Mouse (Mus musculus): ENCODE results near the gene Tssk6. TPM values are rescaled to one million over a fixed set of nuclear protein-coding genes. Genes with fewer than 3 reads are reported as not detected.
A peak's percentile ranks its signal among the peaks of the same experiment; 100 is the strongest.

The Tssk6 gene
- polyA plus RNA-seq, 1 experiment from 2014 or later: 2.7 TPM

DNA sequence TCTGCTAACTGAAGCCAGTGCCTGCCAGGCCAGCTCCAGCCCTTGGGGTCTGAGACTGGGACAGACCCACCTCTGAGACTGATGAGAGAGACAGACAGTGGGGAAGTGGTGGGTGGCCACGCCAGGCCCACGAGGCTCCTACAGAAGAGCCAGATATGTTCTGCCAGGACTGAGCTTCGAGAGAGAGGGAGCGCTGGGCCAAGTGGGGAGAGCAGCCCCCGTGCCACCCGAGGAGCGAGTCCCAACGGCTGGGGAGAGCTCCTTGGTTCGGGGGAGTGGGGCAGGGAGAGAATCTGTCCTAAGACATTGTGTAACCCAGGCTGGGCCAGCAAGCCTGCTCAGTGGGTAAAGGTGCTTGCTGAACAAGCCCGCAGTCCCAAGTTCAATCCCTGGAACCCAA is 25.0 kb upstream of the Tssk6 start:
- H3K27me3 ChIP-seq (ENCODE audit: insufficient read depth, poor library complexity, severe bottlenecking): peaks cover 86% of the 10 kb centered on the region

DNA sequence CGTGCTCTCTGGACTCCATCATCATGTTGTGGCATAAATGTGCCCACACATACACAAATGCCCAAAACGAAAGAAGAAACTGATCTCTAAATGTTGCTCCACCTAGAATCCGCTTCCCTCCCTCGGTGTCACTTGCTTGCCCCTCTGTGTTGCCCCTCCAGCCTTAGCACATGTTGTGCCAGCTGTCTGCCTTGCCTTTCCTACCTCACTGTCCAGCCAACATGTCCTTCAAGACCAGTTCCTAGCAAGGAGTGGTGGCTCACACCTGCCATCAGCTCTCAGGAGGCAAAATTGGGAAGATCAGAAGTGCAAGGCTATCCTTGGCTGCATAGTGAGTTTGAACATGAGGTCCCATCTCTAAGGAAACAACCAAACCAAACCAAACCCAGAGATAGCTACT is 24.6 kb upstream of the Tssk6 start:
- Histone ChIP-seq H3K4me1 (peaks cover 18% of the 10 kb centered on the region), H3K4me3 (no peak overlapping the region), H3K27ac (no peak overlapping the region), H3K27me3 (ENCODE audit: insufficient read depth, poor library complexity, severe bottlenecking) (peaks cover 89% of the 10 kb centered on the region), H3K36me3 (no peaks in the 10 kb centered on the region), H3K9me3 (no peaks in the 10 kb centered on the region)
- DNase-seq (ENCODE audit: low spot score): no peak
- WGBS: 75% methylated on average over 4 of the region's 4 CpGs

More for the DNA sequence above, 25.0 kb upstream of the Tssk6 start:
- Histone ChIP-seq H3K4me3 (no peak overlapping the region), H3K36me3 (no peaks in the 10 kb centered on the region), H3K27ac (no peak overlapping the region), H3K9me3 (no peaks in the 10 kb centered on the region), H3K4me1 (peaks cover 14% of the 10 kb centered on the region)
- DNase-seq (ENCODE audit: low spot score): peak; percentile 71
- WGBS: 71% methylated on average over 10 of the region's 10 CpGs

DNA sequence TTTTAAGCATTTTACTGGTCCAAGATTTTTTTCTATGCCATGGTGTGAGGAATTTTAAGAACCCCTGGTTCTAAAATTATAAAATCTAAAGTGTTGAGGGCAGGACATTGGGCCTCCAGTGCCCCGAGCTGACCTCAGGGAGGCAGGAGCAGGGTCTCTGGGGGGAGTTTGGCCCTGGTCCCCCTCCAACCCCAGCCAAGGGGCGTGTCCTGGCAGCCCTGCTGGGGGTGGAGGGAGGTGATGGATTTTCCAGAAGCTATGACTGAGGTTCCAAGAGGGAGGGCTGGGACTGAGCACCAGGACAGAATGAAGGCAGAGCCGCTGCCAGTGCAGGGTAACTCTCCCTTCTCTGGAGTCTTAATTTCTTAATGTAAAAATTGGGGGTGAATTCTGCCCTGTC is 24.0 kb upstream of the Tssk6 start:
- no peaks in the 10 kb centered on the region for H3K36me3 ChIP-seq
- WGBS: 53% methylated on average over 3 of the region's 3 CpGs
- no peak for DNase-seq (ENCODE audit: low spot score)

DNA sequence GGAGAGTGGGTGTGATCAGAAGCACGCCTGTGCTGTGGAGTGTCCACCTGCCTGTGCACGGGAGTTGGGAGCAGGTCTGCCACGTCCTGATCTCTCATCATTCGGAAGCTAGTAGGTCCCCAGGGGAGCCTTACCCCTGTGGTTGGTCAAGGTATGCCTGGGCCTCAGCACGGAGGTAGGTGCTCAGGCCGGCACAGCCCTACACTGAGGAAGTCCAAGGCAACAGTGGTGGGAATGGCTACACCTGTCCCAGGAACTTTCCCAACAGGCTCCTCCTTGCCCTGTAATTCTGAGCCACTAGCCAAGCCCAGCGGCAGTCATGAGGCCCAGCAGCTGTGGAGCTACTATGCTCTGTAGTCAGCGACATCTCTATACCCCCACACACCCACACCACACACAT is 22.3 kb upstream of the Tssk6 start:
- Histone ChIP-seq H3K27ac (no peak overlapping the region), H3K27me3 (ENCODE audit: insufficient read depth, poor library complexity, severe bottlenecking) (peaks cover 94% of the 10 kb centered on the region), H3K4me1 (peaks cover 26% of the 10 kb centered on the region), H3K4me3 (no peak overlapping the region), H3K9me3 (no peaks in the 10 kb centered on the region), H3K36me3 (no peaks in the 10 kb centered on the region)
- DNase-seq (ENCODE audit: low spot score): no peak
- 62% methylated on average over 8 of the region's 8 CpGs for WGBS

More for the DNA sequence above, 24.0 kb upstream of the Tssk6 start:
- H3K27ac ChIP-seq: no peak overlapping the region
- peaks cover 89% of the 10 kb centered on the region for H3K27me3 ChIP-seq (ENCODE audit: insufficient read depth, poor library complexity, severe bottlenecking)
- H3K9me3 ChIP-seq: no peaks in the 10 kb centered on the region
- H3K4me3 ChIP-seq: no peak overlapping the region
- H3K4me1 ChIP-seq: peaks cover 24% of the 10 kb centered on the region

DNA sequence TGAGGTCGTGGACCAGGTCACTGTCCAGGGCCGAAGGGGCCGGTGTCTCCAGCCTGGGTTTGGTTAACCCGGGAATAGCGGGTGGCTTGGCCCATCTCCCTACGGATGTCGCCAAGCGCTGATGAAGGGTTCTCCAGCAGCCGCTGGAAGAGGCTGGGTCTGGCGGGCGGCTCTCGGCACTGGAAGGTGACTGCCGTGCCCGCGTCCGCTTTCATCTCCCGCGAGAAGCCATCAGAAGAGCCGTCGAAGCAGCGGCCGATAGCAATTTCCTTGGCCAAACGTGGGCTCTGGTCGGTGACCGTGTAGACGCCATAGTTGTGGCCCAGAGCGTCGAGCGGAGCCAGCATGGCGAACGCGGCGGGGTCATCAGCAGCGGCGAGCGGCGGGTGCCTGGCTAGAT is 21.1 kb upstream of the Tssk6 start:
- H3K4me1 ChIP-seq: peaks cover 26% of the 10 kb centered on the region
- no peaks in the 10 kb centered on the region for H3K36me3 ChIP-seq
- no peak overlapping the region for H3K27ac ChIP-seq
- no peaks in the 10 kb centered on the region for H3K9me3 ChIP-seq
- WGBS: 10% methylated on average over 37 of the region's 37 CpGs
- peak; percentile 74 for DNase-seq (ENCODE audit: low spot score)
- peak overlapping the region; percentile 53 for H3K4me3 ChIP-seq
- peaks cover 100% of the 10 kb centered on the region for H3K27me3 ChIP-seq (ENCODE audit: insufficient read depth, poor library complexity, severe bottlenecking)

DNA sequence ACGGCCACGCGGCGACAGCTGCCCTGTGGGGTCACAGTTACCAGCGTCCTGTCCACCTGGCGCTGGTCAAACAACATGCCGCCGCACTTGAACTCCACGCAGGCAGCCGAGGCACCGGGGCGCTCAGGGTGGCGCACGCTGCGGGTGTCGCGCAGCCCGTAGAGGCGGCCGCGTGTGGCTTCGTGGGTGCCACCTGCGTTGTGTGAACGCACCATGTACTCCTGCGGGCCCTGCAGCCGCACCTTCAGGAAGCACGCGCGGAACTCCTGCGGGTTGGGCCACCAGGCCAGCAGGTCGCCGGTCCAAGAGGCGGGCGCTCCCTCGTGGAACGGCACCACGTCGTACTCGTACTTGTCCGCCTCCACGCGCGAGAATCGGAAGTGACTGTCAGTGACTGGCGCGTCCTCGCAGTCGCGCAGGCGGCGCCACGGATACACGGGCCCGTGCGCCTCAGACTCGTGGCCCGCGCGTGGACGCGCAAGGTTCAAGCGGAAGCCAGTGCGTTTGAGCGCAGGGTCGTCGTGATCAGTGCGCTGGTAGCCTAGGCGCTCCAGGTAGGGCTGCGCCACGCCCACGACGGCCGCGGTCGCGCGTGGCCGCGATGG is 20.6 kb upstream of the Tssk6 start:
- H3K4me1 ChIP-seq: peaks cover 26% of the 10 kb centered on the region
- no peak for DNase-seq (ENCODE audit: low spot score)
- H3K9me3 ChIP-seq: no peaks in the 10 kb centered on the region
- H3K27me3 ChIP-seq (ENCODE audit: insufficient read depth, poor library complexity, severe bottlenecking): peaks cover 100% of the 10 kb centered on the region
- peak overlapping the region; percentile 53 for H3K4me3 ChIP-seq
- 17% methylated on average over 79 of the region's 79 CpGs for WGBS
- H3K36me3 ChIP-seq: no peaks in the 10 kb centered on the region
- H3K27ac ChIP-seq: peak overlapping the region; percentile 17

DNA sequence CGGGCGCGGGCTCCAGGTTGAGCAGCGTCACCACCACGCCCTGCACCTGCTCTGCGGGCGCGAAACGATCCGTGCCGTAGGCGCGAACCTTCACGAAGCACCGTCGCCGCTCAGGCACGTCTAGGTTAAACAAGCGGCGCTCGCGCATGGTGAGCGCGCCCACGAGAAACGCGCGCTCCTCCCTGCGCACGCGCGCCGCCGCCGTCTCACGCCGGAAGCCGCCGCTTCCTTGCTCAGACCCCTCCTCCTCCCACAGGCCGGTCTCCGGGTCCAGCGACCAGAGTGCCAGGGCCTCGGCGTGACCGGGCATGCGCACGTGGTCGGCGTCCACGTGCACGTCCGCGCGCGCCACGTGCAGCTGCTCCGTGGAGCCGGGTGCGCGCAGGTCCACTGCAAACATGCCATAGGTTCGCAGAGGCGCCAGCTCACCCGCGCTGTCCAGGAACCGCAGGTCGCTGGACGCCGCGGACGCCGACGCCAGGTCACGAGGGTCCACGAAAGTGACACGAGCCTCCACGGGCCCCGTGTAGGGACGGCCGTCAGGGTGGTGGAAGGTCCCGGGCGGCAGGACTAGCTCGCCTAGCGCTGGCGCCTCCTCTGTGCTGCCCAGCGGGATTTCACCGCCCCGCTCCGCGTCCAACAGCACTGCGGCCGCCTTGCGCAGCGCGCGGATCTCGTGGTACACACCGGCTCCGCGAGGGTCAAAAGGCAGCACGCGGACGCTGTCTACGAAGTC is 19.8 kb upstream of the Tssk6 start:
- peak overlapping the region; percentile 53 for H3K4me3 ChIP-seq
- H3K9me3 ChIP-seq: no peaks in the 10 kb centered on the region
- 7% methylated on average over 103 of the region's 103 CpGs for WGBS
- H3K27ac ChIP-seq: peak overlapping the region; percentile 17
- peak; percentile 75 for DNase-seq (ENCODE audit: low spot score)
- H3K36me3 ChIP-seq: no peaks in the 10 kb centered on the region
- peaks cover 100% of the 10 kb centered on the region for H3K27me3 ChIP-seq (ENCODE audit: insufficient read depth, poor library complexity, severe bottlenecking)
- H3K4me1 ChIP-seq: peaks cover 34% of the 10 kb centered on the region

DNA sequence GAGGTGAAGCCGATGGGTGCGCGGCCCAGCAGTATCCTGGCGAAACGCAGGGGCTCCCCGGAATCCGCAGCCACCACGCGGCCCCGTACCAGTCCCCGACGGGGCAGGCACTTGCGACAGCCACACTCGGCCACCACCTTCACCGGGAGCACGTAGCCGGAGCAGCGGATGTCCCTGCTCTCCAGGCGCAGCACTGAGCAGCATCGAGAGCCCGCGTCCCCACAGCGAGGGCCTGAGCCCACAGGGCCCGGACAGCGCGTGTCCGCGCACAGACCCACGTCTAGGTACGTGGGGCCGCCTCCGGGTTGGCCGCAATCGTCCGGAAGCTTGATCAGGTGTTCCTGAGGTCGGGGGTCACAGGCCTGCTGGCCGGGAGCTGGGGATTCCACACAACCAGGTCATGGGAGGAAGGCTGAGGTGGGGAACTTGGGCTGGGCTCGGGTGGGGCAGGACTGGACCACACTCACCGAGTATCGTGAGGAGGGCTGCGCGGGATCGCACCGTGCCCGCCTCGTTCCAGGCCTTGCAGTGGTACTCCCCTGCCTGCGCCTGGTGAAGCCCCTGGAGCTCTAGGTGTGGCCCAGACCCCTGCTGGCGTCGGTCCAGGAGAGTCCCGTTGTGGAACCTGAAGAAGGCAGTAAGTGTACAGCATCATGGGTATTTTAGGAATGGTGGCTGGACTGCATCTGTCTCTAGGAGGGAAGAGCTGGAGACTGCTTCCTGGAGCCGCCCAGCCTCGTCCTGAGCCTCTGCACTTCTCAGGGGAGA is 19.0 kb upstream of the Tssk6 start:
- 15% methylated on average over 52 of the region's 52 CpGs for WGBS
- H3K4me3 ChIP-seq: peak overlapping the region; percentile 53
- DNase-seq (ENCODE audit: low spot score): peak; percentile 75
- H3K36me3 ChIP-seq: no peaks in the 10 kb centered on the region
- H3K27ac ChIP-seq: peak overlapping the region; percentile 17; the same call in 1 of the 2 replicates
- H3K9me3 ChIP-seq: no peaks in the 10 kb centered on the region
- H3K4me1 ChIP-seq: peaks cover 42% of the 10 kb centered on the region
- peaks cover 100% of the 10 kb centered on the region for H3K27me3 ChIP-seq (ENCODE audit: insufficient read depth, poor library complexity, severe bottlenecking)

DNA sequence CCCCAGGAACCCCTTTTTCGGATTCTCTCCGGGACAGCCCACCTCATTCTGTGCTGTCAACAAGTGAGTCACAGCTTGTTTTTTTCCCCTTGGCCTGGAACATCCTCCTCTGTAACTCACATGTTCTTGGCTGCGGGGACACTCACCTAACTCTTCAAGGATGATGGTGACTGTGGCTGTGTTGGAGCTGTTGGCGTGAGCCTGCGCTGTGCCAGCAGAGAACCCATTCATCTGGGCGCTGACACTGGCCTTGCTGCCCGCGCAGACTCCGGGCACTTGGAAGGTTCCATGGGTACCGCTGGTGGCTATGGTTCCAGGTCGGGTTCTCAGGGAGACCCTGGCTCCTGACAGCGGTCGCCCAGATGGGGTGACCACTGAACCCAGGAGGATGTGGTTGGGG is 17.8 kb upstream of the Tssk6 start:
- Histone ChIP-seq H3K4me3 (no peak overlapping the region), H3K4me1 (peaks cover 53% of the 10 kb centered on the region), H3K36me3 (no peaks in the 10 kb centered on the region), H3K9me3 (no peaks in the 10 kb centered on the region), H3K27me3 (ENCODE audit: insufficient read depth, poor library complexity, severe bottlenecking) (peaks cover 100% of the 10 kb centered on the region), H3K27ac (no peak overlapping the region)
- DNase-seq (ENCODE audit: low spot score): peak; percentile 69
- WGBS: 56% methylated on average over 13 of the region's 13 CpGs

DNA sequence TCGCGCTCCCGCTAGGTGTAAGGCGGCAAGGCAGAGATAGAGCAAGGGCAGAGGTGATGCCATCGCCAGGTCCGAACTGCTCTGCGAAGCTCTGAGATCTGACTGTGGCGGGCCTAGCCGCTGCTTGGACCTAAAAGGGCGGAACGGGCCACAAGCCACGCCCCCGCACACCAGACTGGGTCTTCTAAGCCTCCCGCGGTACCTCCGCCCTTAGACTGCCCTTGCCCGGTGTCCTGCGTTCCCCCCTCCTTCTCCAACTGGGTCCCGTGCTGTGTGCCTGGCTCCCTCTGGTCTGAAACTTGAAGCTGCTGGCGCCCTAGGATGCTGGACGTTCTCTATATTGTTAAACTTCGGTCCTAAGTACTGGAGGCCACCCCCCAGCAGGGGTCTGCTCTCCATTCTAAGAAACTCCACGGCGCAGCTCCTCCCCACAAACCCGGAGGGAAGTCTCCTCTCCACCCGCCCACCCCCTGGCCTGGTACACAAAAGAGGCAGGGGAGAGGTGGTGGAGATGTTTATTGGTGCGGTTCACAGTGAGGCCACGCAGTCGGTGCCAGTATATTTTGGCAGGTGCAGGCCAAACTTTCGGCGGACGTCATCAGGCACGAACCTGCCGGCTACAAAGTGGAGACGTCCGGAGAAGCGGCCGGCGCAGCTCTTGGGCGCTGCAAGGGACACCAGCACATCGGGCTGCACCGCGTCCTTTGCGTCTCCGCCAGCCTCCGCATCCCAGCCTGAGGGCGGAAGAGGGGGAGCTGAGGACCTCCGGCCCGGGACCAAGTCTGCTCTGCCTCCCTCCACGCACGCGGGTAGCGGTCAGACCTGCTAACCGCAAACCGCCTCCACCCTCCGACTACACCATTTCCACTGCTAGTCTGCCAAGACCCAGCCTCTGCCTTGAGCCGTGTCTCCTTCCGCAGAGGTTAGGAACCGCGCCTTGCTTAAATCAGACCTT is 14.4 kb upstream of the Tssk6 start, which contains the start of gene Cilp2:
Gene Cilp2 (minus strand): TSS at position 399 of the 955 bp plus-strand sequence.
- no peak for DNase-seq (ENCODE audit: low spot score)
- H3K4me3 ChIP-seq: peak within 1 kb of the TSS; percentile 52
- peaks cover 48% of the 10 kb centered on the region for H3K4me1 ChIP-seq
- H3K27ac ChIP-seq: no peak within 1 kb of the TSS
- H3K27me3 ChIP-seq (ENCODE audit: insufficient read depth, poor library complexity, severe bottlenecking): peaks cover 93% of the 10 kb centered on the region
- peaks cover 8% of the 10 kb centered on the region for H3K36me3 ChIP-seq
- 2% methylated on average over 60 of the region's 60 CpGs for WGBS
- H3K9me3 ChIP-seq: no peaks in the 10 kb centered on the region

DNA sequence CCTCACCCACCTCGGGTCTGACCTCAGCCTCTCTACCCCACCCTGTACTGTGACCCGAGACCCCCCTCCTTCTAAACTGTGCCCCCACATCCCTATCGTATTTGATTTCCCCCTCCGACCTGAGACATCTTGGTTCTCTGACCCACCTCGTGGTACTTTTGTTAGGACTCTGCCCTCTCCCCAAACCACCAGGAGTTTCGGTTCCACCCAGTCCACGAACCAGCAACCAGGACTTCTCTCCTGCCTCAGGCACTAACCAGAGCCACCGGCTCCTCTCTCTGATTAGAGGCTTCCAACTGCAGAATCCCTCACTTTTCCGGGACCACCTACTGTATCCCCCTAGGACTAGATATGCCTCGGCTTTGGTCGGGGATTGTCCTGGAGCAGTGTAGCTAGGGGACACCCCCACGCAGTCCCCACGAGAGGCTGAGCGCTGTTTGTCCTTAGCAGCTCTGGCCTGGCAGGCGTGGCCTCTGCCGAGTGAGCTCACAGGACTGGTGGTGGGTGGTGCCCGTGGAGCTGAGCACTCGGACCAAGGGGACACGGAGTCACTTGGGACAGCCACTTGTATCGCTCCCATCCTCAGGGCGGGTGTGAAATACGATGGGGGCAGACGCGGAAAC is 13.6 kb upstream of the Tssk6 start:
- Histone ChIP-seq H3K36me3 (peaks cover 15% of the 10 kb centered on the region), H3K27ac (no peak overlapping the region), H3K4me3 (peak overlapping the region; percentile 52), H3K9me3 (no peaks in the 10 kb centered on the region), H3K4me1 (peaks cover 45% of the 10 kb centered on the region), H3K27me3 (ENCODE audit: insufficient read depth, poor library complexity, severe bottlenecking) (peaks cover 86% of the 10 kb centered on the region)
- WGBS: 6% methylated on average over 24 of the region's 24 CpGs
- DNase-seq (ENCODE audit: low spot score): no peak

DNA sequence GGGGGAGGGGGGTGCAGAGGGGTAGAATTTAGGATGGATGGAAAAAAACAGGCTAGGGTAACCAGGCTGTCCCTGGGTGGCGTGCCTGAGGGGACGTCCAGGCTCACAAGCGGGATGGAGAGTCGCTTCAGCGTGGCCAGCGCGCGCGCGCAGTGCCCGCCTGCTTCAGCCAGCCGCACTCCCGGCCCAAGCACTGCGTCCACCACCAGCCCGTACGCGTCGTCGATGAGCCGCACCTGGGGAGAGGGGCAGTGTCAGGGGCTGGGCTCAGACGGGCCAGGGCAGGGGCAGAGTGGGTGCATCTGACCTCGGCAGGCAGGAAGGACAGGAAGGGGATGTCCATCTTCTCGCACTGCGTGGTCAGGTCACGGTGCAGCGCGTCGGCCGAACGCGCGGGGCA is 13.1 kb upstream of the Tssk6 start:
- peak overlapping the region; percentile 52 for H3K4me3 ChIP-seq
- peaks cover 21% of the 10 kb centered on the region for H3K36me3 ChIP-seq
- H3K27me3 ChIP-seq (ENCODE audit: insufficient read depth, poor library complexity, severe bottlenecking): peaks cover 80% of the 10 kb centered on the region
- H3K27ac ChIP-seq: 0 out of 2 replicates have a peak overlapping the region, but pooled peaks have one; percentile 25
- 6% methylated on average over 31 of the region's 32 CpGs for WGBS
- H3K4me1 ChIP-seq: peaks cover 45% of the 10 kb centered on the region
- no peak for DNase-seq (ENCODE audit: low spot score)
- H3K9me3 ChIP-seq: no peaks in the 10 kb centered on the region
